Mouse (Mus musculus) kidney, adult 2 months (tissue): ENCODE data around the gene Ccm2l. TPM values are rescaled to one million over a fixed set of nuclear protein-coding genes. Genes with fewer than 3 reads are reported as not detected.
A peak's percentile ranks its signal among the peaks of the same experiment; 100 is the strongest.

Source experiments
- DNase-seq: peaks from one replicate; pipeline ENCODE4 v3.0.0; 2021
- H3K27ac ChIP-seq: fragments of 200-500 bp; 2 replicates; pipeline ENCODE4 v1.5.1; 2012; ENCODE audit warnings: low read depth, low read length, control low read depth, inconsistent platforms; ENCODE audit not compliant: insufficient read depth
- H3K27me3 ChIP-seq: fragments of 200-500 bp; replicated peaks from 2 replicates; pipeline ENCODE4 v1.6.1; 2012; ENCODE audit warnings: mild to moderate bottlenecking, moderate library complexity, low read length, inconsistent platforms; ENCODE audit not compliant: control insufficient read depth, insufficient read depth
- H3K36me3 ChIP-seq: fragments of 200-500 bp; 2 replicates; pipeline ENCODE4 v1.6.1; 2012; ENCODE audit warnings: mild to moderate bottlenecking, moderate library complexity, low read length, inconsistent platforms; ENCODE audit not compliant: control insufficient read depth, insufficient read depth
- H3K4me1 ChIP-seq: fragments of 200-500 bp; 2 replicates; pipeline ENCODE4 v1.6.1; 2011; ENCODE audit warnings: low read length; ENCODE audit not compliant: control insufficient read depth, insufficient read depth
- H3K4me3 ChIP-seq: fragments of 200-500 bp; 2 replicates; pipeline ENCODE4 v1.5.1; 2011; ENCODE audit warnings: mild to moderate bottlenecking, low read depth, low read length, control low read depth; ENCODE audit not compliant: insufficient read depth
- CTCF ChIP-seq: fragments of 200-500 bp; conservative IDR thresholded peaks from 2 replicates; pipeline ENCODE4 v1.5.1; 2011; ENCODE audit warnings: low read depth, mild to moderate bottlenecking, control low read depth, low read length, moderate library complexity, mixed read lengths; ENCODE audit not compliant: insufficient read depth, insufficient read length
- POLR2A ChIP-seq: fragments of 200-500 bp; IDR thresholded peaks from one replicate; pipeline ENCODE4 v1.6.1; 2011; ENCODE audit warnings: low read depth, low read length, control low read depth
- WGBS: fragments of 180-500 bp; shearing (Covaris S2); methylation state at CpG from one replicate; pipeline ENCODE4 v1.1.7; 2018; 5-methylcytosine and 5-hydroxymethylcytosine counted together
- polyA plus RNA-seq: library from polyadenylated mRNA; depleted of rRNA; stranded (reverse); fragments of >200 nt; gene quantifications from 2 replicates; pipeline ENCODE4 v1.2.3, GENCODE M21; 2012

The Ccm2l gene
- polyA plus RNA-seq, 1 experiment = 23.0 TPM

DNA sequence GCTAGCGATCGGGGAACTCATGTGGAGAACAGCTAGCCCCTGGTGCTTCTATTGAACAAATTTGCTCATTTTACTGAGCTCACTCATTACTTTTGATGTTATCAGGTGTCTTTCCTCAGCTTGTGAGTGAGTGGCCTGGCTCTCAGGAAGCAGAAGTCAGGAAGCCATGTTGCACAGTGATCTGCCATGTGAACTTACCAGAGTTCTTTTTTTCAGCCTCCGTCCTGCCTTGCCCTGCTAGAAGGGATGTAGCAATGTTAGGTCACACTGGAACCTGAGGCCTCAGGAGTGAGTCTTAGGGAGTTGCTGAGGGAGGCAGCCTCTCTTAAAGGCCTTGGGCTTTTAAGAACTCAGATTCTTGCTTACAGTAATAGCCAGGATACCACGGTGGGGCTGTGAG lies 18.1 kb downstream of the Ccm2l start:
- Histone ChIP-seq H3K27me3 (no peaks in the 10 kb centered on the region), H3K27ac (no peak overlapping the region), H3K4me3 (no peak overlapping the region), H3K36me3 (no peaks in the 10 kb centered on the region), H3K4me1 (peaks cover 4% of the 10 kb centered on the region; the same call in 1 of the 2 replicates)
- no peak for DNase-seq
- WGBS = 76% methylated on average over 4 of the region's 4 CpGs
- TF ChIP-seq CTCF (no peak), POLR2A (no peak)

DNA sequence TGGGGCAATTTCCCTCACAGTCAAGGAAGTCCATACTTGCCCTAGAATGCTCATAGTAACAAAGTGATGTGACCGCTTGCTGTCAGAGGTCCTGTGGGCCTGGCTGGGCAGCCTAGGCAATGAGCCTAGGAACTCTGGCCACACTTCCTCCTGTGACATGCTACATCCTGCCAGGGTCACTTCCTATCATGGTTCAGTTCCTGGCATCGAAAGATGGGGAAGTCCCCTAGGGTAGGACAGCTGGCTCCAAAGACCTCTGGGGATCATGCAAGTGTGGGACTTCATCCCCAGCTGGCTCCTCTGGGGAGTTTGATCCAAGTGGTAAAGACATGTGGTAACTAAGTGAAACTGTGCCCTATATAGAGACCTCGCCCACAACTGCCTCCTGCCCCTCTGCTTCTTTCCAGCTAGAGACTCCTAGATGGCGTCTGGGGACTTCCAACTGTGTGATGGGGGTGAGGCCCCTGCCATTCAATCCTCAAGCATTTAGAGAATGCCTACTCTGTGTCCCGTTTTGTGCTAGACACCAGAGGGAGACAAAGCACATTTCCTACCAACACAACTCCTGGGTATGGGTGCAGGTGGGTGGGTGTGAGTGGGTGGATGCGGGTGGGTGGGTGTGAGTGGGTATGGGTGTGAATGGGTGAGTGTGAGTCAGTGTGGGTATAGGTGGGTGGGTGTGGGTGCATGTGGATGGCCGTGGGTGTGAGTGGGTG lies 18.7 kb downstream of the Ccm2l start:
- no peaks in the 10 kb centered on the region for H3K36me3 ChIP-seq
- H3K4me3 ChIP-seq = no peak overlapping the region
- WGBS = 59% methylated on average over 7 of the region's 7 CpGs
- peaks cover 4% of the 10 kb centered on the region; the same call in 1 of the 2 replicates for H3K4me1 ChIP-seq
- TF ChIP-seq CTCF (no peak), POLR2A (no peak)
- no peak overlapping the region for H3K27ac ChIP-seq
- no peaks in the 10 kb centered on the region for H3K27me3 ChIP-seq
- DNase-seq = peak; percentile 47

DNA sequence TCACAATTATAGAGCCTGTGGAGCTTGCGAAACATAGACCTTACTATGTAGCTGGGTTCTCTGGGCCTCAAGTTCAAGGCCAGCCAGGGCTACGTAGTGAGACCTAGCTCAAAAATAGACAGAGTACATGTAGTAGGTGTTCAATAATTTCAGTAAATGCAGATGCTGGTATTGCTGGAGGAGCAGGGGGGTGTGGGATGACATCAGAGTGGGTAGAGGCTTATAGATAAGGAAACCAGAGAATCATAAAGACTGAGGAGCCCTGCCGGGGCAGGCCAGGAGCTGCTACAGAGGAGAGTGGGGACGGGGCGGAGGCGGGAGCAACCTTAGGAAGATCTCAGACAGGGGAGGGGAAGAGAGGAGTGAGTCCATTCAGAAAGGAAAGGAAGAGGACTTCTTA lies 19.8 kb downstream of the Ccm2l start:
- TF ChIP-seq POLR2A (no peak), CTCF (no peak)
- 92% methylated on average over 6 of the region's 6 CpGs for WGBS

DNA sequence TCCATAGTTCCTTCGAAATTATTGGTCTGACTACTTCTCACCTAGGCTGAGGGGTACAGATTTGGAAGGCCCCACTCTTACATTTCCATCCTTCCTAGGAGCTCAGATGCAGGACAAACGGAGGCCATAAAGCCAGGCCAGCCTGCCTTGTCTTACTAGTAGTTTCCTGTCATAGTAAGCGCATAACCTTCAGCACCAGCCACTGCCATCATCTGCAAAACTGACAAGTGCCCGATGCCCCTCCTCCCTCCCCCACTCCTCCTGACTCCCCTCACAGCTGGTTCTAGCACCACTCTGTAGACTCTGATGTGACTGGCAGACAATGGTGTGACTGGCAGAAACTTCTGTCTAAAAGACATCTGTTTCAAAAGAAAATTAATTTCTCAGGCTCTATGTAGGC lies 20.4 kb downstream of the Ccm2l start:
- no peaks in the 10 kb centered on the region for H3K36me3 ChIP-seq
- no peak for TF ChIP-seq POLR2A
- TF ChIP-seq CTCF = no peak
- H3K27ac ChIP-seq = no peak overlapping the region
- DNase-seq = no peak
- peaks cover 4% of the 10 kb centered on the region; the same call in 1 of the 2 replicates for H3K4me1 ChIP-seq
- no peaks in the 10 kb centered on the region for H3K27me3 ChIP-seq
- H3K4me3 ChIP-seq = no peak overlapping the region
- WGBS = 93% methylated on average over 4 of the region's 4 CpGs

More for the DNA sequence above, 19.8 kb downstream of the Ccm2l start:
- no peak overlapping the region for H3K27ac ChIP-seq
- H3K27me3 ChIP-seq = no peaks in the 10 kb centered on the region
- peaks cover 4% of the 10 kb centered on the region; the same call in 1 of the 2 replicates for H3K4me1 ChIP-seq
- DNase-seq = no peak
- H3K36me3 ChIP-seq = no peaks in the 10 kb centered on the region
- no peak overlapping the region for H3K4me3 ChIP-seq

DNA sequence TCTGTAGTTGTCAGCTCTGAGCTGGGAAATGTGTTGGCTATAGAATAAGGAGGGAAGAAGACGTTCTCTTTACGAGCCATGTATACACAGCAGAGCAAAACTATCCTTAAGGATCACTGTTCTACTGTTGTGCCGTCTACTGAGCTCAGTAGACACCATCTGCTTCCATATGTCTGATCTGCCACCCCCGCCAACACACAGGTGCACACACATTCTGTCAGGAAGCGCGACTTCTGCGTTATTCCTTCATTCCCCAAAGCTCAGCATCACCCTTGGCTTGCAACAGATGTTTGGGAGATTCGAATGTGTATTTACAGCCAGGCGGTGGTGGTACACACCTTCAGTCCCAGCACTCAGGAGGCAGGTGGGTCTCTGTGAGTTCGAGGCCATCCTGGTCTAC lies 21.3 kb downstream of the Ccm2l start:
- H3K36me3 ChIP-seq = no peaks in the 10 kb centered on the region
- no peak for DNase-seq
- TF ChIP-seq CTCF = no peak
- no peak for TF ChIP-seq POLR2A
- no peak overlapping the region for H3K27ac ChIP-seq
- H3K4me1 ChIP-seq = 0 out of 2 replicates have a peak, but pooled peaks cover 4% of the 10 kb centered on the region
- WGBS = 92% methylated on average over 10 of the region's 10 CpGs
- no peak overlapping the region for H3K4me3 ChIP-seq
- H3K27me3 ChIP-seq = no peaks in the 10 kb centered on the region

DNA sequence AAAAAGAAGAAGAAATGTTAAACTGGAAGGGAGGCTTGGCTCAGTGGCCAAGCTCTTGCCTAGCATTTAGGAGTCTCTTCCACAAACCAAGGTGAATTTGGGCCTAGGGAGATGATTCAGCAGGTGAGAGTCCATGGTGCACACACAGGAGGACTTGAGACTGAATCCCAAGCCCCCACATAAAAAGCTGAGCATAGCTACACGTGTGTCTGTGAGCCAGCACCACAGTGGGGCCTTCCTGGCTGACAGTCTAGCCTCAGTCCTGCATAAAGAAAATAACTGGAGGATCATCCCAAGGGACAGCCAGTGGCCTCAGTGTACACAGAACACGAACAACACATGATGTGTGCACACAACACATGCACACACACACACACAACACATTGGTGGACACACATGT lies 23.6 kb downstream of the Ccm2l start:
- Histone ChIP-seq H3K4me3 (no peak overlapping the region), H3K27me3 (no peaks in the 10 kb centered on the region), H3K36me3 (no peaks in the 10 kb centered on the region), H3K27ac (no peak overlapping the region), H3K4me1 (0 out of 2 replicates have a peak, but pooled peaks cover under 1% of the 10 kb centered on the region)
- no peak for DNase-seq
- WGBS = 64% methylated on average over 2 of the region's 2 CpGs
- TF ChIP-seq POLR2A = no peak
- no peak for TF ChIP-seq CTCF

DNA sequence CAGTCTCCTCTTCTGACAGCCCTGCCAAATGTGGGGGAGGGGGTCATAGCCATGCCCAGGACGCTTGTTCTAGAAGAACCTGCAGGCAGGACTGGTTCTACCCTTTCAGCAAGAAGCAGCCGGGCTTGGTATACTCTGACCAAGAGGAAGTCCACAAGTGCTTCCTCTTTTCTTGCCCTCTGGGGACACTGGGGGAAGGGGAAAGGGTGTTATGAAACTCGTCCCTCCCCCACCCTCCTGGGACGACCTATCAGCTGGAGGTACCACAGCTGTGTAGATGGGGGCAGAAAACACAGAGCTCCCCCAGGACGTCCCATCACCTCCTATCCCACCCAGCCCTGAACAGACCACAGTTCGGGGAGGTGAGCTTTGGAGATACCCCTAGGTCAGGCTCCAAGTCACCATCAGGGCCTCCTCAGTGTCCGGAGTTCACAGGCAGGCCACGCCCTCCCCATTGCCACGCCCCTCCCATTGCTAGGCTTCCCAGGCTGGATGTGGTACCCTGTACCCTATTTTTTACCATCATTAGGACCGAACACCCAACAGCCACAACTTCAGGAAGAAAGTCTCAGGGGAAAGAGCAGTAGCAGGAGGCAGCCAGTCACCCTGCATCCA lies 24.9 kb downstream of the Ccm2l start:
- no peak overlapping the region for H3K27ac ChIP-seq
- no peaks in the 10 kb centered on the region for H3K4me1 ChIP-seq
- no peaks in the 10 kb centered on the region for H3K27me3 ChIP-seq
- WGBS = 29% methylated on average over 10 of the region's 10 CpGs
- no peaks in the 10 kb centered on the region for H3K36me3 ChIP-seq
- no peak for TF ChIP-seq CTCF
- TF ChIP-seq POLR2A = no peak
- peak; percentile 42 for DNase-seq
- H3K4me3 ChIP-seq = no peak overlapping the region
